Mouse (Mus musculus): ENCODE measurements around the gene Nrbf2. TPM values are rescaled to one million over a fixed set of nuclear protein-coding genes. Genes with fewer than 3 reads are reported as not detected.

The Nrbf2 gene
- polyA plus RNA-seq, 1 experiment: 8.6 TPM

GRCm38 (mm10) chr10:67282531-67282930 is 2.6 kb downstream of the Nrbf2 start:
- DNase-seq: no peak
- no peaks in the 10 kb centered on the region for H3K27me3 ChIP-seq (replicated peaks; ENCODE audit: control insufficient read depth, insufficient read depth, low read length)
- no peaks in the 10 kb centered on the region for H3K36me3 ChIP-seq (ENCODE audit: control insufficient read depth, insufficient read depth, low read length)
- 65% methylated on average over 2 of the region's 2 CpGs for WGBS
- peaks cover 31% of the 10 kb centered on the region for H3K4me1 ChIP-seq (ENCODE audit: control insufficient read depth, insufficient read depth, low read length)
- TF ChIP-seq CTCF (conservative IDR thresholded peaks at IDR 0.05; ENCODE audit: insufficient read depth, insufficient read length, low read depth, low read length) (no peak), POLR2A (IDR thresholded peaks at IDR 0.05; ENCODE audit: low read depth, low read length) (no peak)
- H3K27ac ChIP-seq (ENCODE audit: insufficient read depth, low read depth, low read length): no peak overlapping the region
- H3K4me3 ChIP-seq (ENCODE audit: insufficient read depth, low read depth, low read length): no peak overlapping the region

- H3K27ac ChIP-seq (ENCODE audit: insufficient read depth, low read depth, low read length): no peak overlapping the region
- no peaks in the 10 kb centered on the region for H3K36me3 ChIP-seq (ENCODE audit: control insufficient read depth, insufficient read depth, low read length)
- no peaks in the 10 kb centered on the region for H3K27me3 ChIP-seq (replicated peaks; ENCODE audit: control insufficient read depth, insufficient read depth, low read length)
- TF ChIP-seq POLR2A (IDR thresholded peaks at IDR 0.05; ENCODE audit: low read depth, low read length) (no peak), CTCF (conservative IDR thresholded peaks at IDR 0.05; ENCODE audit: insufficient read depth, insufficient read length, low read depth, low read length) (no peak)
- 27% methylated on average over 8 of the region's 8 CpGs for WGBS
- H3K4me3 ChIP-seq (ENCODE audit: insufficient read depth, low read depth, low read length): no peak overlapping the region
- DNase-seq: peak; percentile 51
- H3K4me1 ChIP-seq (ENCODE audit: control insufficient read depth, insufficient read depth, low read length): peaks cover 31% of the 10 kb centered on the region
Measured at GRCm38 (mm10) chr10:67281852-67282251, 3.3 kb downstream of the Nrbf2 start.

DNA sequence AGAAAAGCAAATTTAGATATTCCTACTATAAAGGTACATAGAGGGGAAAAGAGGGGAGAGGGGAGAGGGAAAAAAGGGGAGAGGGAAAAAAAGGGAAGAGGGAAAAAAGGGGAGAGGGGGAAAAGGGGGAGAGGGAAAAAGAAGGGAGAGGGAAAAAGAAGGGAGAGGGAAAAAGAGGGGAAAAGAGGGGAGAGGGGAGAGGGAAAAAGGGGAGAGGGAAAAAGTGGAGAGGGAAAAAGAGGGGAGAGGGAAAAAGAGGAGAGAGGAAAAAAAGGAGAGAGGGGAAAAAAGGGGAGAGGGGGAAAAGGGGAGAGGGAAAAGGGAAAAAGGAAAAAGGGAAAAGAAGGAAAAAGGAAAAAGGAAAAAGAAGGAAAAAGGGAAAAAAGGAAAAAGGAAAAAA is 9.2 kb downstream of the Nrbf2 start:
- Histone ChIP-seq H3K27me3 (replicated peaks; ENCODE audit: control insufficient read depth, insufficient read depth, low read length) (no peaks in the 10 kb centered on the region), H3K27ac (ENCODE audit: insufficient read depth, low read depth, low read length) (no peak overlapping the region), H3K4me3 (ENCODE audit: insufficient read depth, low read depth, low read length) (no peak overlapping the region), H3K4me1 (ENCODE audit: control insufficient read depth, insufficient read depth, low read length) (peaks cover 6% of the 10 kb centered on the region), H3K36me3 (ENCODE audit: control insufficient read depth, insufficient read depth, low read length) (peaks cover 5% of the 10 kb centered on the region)
- TF ChIP-seq POLR2A (IDR thresholded peaks at IDR 0.05; ENCODE audit: low read depth, low read length) (no peak), CTCF (conservative IDR thresholded peaks at IDR 0.05; ENCODE audit: insufficient read depth, insufficient read length, low read depth, low read length) (no peak)
- no peak for DNase-seq

GRCm38 (mm10) chr10:67264852-67265251 is 20.3 kb downstream of the Nrbf2 start:
- Histone ChIP-seq H3K4me3 (ENCODE audit: insufficient read depth, low read depth, low read length) (no peak overlapping the region), H3K36me3 (ENCODE audit: control insufficient read depth, insufficient read depth, low read length) (no peaks in the 10 kb centered on the region; the same call in none of the 2 replicates), H3K27ac (ENCODE audit: insufficient read depth, low read depth, low read length) (no peak overlapping the region), H3K27me3 (replicated peaks; ENCODE audit: control insufficient read depth, insufficient read depth, low read length) (no peaks in the 10 kb centered on the region), H3K4me1 (ENCODE audit: control insufficient read depth, insufficient read depth, low read length) (no peaks in the 10 kb centered on the region)
- TF ChIP-seq POLR2A (IDR thresholded peaks at IDR 0.05; ENCODE audit: low read depth, low read length) (no peak), CTCF (conservative IDR thresholded peaks at IDR 0.05; ENCODE audit: insufficient read depth, insufficient read length, low read depth, low read length) (peak; percentile 65)
- 59% methylated on average over 1 of the region's 1 CpGs for WGBS
- peak; percentile 67 for DNase-seq

GRCm38 (mm10) chr10:67253115-67253514 is 32.0 kb downstream of the Nrbf2 start:
- 93% methylated on average over 1 of the region's 1 CpGs for WGBS
- H3K27ac ChIP-seq (ENCODE audit: insufficient read depth, low read depth, low read length): no peak overlapping the region
- no peak for DNase-seq
- no peaks in the 10 kb centered on the region for H3K27me3 ChIP-seq (replicated peaks; ENCODE audit: control insufficient read depth, insufficient read depth, low read length)
- H3K36me3 ChIP-seq (ENCODE audit: control insufficient read depth, insufficient read depth, low read length): peaks cover 6% of the 10 kb centered on the region
- TF ChIP-seq POLR2A (IDR thresholded peaks at IDR 0.05; ENCODE audit: low read depth, low read length) (no peak), CTCF (conservative IDR thresholded peaks at IDR 0.05; ENCODE audit: insufficient read depth, insufficient read length, low read depth, low read length) (no peak)
- H3K4me3 ChIP-seq (ENCODE audit: insufficient read depth, low read depth, low read length): no peak overlapping the region
- H3K4me1 ChIP-seq (ENCODE audit: control insufficient read depth, insufficient read depth, low read length): no peaks in the 10 kb centered on the region

GRCm38 (mm10) chr10:67252353-67252752 is 32.8 kb downstream of the Nrbf2 start:
- Histone ChIP-seq H3K27ac (ENCODE audit: insufficient read depth, low read depth, low read length) (no peak overlapping the region), H3K27me3 (replicated peaks; ENCODE audit: control insufficient read depth, insufficient read depth, low read length) (no peaks in the 10 kb centered on the region), H3K4me3 (ENCODE audit: insufficient read depth, low read depth, low read length) (no peak overlapping the region), H3K4me1 (ENCODE audit: control insufficient read depth, insufficient read depth, low read length) (no peaks in the 10 kb centered on the region), H3K36me3 (ENCODE audit: control insufficient read depth, insufficient read depth, low read length) (peaks cover 8% of the 10 kb centered on the region)
- peak; percentile 57 for DNase-seq
- TF ChIP-seq POLR2A (IDR thresholded peaks at IDR 0.05; ENCODE audit: low read depth, low read length) (no peak), CTCF (conservative IDR thresholded peaks at IDR 0.05; ENCODE audit: insufficient read depth, insufficient read length, low read depth, low read length) (no peak)
- 33% methylated on average over 5 of the region's 5 CpGs for WGBS

DNA sequence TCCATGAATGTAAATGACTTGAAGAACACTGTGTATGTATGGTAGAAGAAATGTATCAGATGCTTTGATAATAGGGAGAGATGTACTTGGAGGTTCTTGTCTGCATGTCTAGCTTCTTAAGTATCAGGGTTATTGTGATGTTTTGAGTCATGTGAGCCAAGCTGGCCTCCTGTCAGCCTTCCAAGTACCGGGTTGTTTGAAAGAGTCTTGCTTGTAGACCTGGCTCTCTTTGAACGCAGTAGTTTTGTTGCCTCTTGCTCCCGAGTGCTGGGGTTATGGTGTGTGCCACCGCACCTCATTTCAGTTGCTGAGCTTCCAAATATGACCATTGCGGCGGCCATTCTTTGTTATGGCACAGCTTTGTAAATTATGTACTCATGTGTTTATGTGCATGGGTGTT is 34.3 kb downstream of the Nrbf2 start:
- Histone ChIP-seq H3K27me3 (replicated peaks; ENCODE audit: control insufficient read depth, insufficient read depth, low read length) (no peaks in the 10 kb centered on the region), H3K4me1 (ENCODE audit: control insufficient read depth, insufficient read depth, low read length) (no peaks in the 10 kb centered on the region), H3K27ac (ENCODE audit: insufficient read depth, low read depth, low read length) (no peak overlapping the region), H3K36me3 (ENCODE audit: control insufficient read depth, insufficient read depth, low read length) (peaks cover 15% of the 10 kb centered on the region), H3K4me3 (ENCODE audit: insufficient read depth, low read depth, low read length) (no peak overlapping the region)
- DNase-seq: no peak
- 85% methylated on average over 6 of the region's 6 CpGs for WGBS
- TF ChIP-seq POLR2A (IDR thresholded peaks at IDR 0.05; ENCODE audit: low read depth, low read length) (no peak), CTCF (conservative IDR thresholded peaks at IDR 0.05; ENCODE audit: insufficient read depth, insufficient read length, low read depth, low read length) (no peak)

DNA sequence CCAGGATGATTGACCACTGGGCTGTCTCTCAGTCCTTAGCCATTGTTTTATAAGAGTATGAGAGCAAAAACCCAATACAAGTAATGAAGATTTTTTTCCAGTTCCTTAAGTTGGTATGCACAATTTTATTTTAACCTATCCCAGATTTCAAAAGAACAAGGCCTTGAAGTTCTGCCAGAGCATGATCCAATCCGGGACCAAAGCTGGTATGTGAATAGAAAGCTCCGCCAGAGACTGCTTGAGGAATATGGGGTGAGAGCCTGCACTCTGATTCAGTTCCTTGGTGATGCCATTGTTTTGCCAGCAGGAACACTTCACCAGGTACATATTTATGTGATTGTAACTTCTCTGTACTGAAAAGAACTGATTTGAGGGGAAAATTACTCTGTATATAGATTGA is 35.6 kb downstream of the Nrbf2 start:
- Histone ChIP-seq H3K4me3 (ENCODE audit: insufficient read depth, low read depth, low read length) (no peak overlapping the region), H3K4me1 (ENCODE audit: control insufficient read depth, insufficient read depth, low read length) (no peaks in the 10 kb centered on the region), H3K27ac (ENCODE audit: insufficient read depth, low read depth, low read length) (no peak overlapping the region), H3K27me3 (replicated peaks; ENCODE audit: control insufficient read depth, insufficient read depth, low read length) (no peaks in the 10 kb centered on the region), H3K36me3 (ENCODE audit: control insufficient read depth, insufficient read depth, low read length) (peaks cover 16% of the 10 kb centered on the region)
- TF ChIP-seq CTCF (conservative IDR thresholded peaks at IDR 0.05; ENCODE audit: insufficient read depth, insufficient read length, low read depth, low read length) (no peak), POLR2A (IDR thresholded peaks at IDR 0.05; ENCODE audit: low read depth, low read length) (no peak)
- DNase-seq: no peak
- 83% methylated on average over 2 of the region's 2 CpGs for WGBS

Data from kidney, adult 2 months (tissue).